Mouse (Mus musculus) induced T-regulatory cell, adult 2 months (primary cell): ENCODE measurements at regions not wholly inside any gene's neighbourhood (a gene's known extent, or its start where the extent isn't known, plus 50 kb on each side); places are given as distances from the start of the nearest gene placed in this dataset.
A peak's percentile ranks its signal among the peaks of the same experiment; 100 is the strongest.

ENCODE experiments used
- DNase-seq: peaks from one replicate; pipeline ENCODE4 v3.0.0-alpha.2; 2012; ENCODE audit warnings: low read depth

DNA sequence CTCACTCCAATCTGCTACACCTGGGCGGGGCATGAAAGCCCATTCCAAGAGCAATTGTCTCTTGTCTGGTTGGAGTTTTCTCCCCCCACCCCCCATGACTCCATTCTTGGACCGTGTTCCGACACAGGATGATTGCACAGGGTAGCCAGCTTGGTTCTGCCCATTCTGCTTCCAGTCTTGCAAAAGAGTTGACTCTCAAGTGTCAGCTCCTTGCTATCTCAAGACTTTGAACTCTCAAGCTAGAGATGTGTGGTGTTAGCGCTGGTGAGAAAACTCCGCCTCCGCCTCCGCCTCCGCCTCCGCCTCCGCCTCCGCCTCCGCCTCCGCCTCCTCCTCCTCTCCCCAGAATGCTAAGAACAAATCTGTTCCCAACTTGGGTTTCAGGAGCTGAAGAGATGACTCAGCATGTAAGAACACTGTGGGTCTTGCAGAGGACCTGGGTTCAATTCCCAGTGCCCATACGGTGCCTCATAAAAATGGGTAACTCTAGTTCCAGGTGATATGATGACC is 135.1 kb downstream of the Bcat1 start:
- no peak for DNase-seq

DNA sequence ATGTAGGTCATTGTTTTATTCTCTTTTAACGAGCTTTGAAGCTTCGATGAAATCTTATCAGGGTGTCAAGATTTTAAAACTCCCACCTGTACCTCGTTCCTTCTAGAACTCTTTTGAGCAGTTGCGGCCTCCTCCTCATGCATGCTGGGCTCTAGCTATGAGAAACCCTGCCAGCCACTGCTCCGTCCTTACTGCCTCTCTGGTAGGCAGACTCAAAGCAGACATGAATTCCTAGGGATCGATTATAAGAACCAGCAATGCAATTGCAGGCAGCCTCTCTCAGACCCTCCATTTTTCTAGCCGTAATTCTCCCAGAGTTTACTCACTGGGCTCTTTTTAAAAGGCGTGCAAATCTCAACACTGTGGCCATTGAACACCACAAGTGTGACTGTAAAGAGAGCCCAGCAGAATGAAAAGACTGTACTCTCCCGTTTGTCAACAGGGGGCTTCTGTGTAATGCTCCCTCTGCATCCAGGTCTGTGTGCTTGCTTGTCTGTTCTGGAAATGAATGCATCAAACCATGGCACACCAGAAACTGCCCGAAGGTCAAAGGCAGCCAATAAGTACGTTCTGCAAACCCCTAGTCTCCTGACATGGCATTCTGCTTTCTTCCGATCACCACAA is 137.3 kb downstream of the Bcat1 start:
- DNase-seq: no peak

DNA sequence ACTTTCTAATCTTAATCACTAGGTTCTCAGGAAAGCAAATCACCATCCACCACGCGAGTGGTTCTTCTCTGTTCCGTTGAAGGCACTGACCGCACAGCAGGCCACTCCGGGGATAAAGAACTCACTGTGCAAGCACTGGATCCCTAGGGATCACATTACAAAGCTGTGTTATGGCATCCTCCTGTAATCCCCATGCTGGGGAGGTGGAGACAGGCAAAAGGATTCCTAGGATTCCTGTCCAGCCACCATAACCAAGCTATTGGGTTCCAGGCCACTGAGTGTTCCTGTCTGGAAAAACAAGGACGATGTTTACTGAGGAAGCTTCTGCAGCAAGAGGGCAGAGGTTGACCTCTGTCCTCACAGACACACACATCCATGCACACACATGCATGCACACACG is 138.8 kb downstream of the Bcat1 start:
- no peak for DNase-seq

DNA sequence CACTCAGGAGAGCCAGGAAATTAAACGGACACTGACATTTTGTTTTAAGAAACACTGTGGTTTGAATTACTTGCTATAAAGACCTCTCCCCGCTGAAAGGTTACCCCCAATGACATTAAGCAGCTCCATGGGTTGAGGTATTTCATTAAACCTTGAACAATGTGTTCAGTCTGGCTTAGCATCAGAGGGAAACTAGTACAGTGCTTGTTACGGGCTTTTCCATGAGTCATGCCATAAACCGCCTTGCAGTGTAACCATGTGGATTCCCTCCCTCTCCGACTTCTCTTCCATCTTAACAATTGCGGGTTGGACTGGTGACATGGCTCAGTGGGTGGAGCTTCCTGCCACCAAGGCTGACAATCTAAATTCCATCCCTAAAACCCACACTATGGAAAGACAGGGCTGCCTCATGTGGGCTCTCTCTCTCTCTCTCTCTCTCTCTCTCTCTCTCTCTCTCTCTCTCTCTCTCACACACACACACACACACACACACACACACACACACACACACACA is 142.2 kb downstream of the Bcat1 start:
- no peak for DNase-seq

DNA sequence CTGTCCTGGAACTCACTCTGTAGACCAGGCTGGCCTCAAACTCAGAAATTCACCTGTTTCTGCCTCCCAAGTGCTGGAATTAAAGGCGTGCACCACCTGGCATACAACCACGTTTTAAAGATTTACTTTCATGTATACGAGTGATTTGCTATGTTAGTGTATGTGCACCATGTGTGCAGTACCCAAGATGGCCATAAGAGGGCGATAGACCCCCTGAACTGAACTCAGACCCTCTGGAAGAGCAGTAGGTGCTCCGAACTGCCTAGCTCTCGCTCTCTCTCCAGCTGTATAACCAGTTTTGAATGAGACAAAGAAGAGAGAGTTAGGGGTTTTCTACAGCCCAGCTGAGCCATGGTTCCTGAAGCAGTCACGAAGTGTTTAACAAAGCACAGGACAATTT is 143.6 kb downstream of the Bcat1 start:
- DNase-seq: peak; percentile 14

DNA sequence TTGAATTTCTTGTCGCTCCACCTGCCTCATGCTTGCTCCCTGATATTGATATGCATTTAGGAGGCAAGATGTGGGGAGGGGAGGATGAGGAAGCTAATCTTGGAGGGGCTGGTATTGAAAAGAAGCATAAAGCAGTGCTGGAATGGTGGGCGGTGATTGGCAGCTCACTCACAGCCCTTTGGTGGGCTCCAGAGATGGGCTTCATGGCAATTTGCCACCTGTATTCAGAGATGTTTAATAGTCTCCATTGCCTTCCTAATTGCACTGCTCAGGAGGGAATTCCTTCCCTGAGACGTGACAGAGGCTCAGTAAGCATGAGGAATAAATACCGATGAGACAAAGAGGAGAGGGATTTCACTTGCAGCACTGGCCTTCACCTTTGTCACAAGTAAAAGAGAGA is 146.0 kb downstream of the Bcat1 start:
- no peak for DNase-seq

DNA sequence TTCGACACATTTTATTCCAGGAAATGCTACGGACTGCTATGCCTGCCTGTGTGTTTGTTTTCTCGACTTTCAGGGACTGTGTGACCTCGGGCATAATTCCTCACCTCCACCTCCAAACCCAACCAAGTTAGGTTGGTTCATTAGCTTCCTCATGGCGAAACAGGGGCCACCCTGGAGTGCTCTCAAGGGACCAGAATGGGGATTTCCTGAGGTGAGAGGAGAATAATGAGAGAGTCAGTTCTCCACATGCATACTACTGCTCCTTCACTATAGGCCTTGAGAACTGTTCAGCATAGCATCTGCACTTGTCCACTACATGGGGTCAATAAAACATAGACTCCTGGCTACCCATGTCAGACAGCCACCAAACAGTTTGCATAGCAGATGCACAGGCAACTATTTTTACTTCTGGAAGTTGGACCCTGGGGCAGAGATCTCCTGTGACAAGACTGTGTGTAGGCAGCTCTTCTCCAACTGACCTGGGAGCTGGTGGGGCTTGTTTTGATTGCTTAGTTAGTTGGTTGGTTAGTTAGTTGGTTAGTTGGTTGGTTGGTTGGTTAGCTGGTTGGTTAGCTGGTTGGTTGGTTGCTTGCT is 146.6 kb downstream of the Bcat1 start:
- DNase-seq: no peak

DNA sequence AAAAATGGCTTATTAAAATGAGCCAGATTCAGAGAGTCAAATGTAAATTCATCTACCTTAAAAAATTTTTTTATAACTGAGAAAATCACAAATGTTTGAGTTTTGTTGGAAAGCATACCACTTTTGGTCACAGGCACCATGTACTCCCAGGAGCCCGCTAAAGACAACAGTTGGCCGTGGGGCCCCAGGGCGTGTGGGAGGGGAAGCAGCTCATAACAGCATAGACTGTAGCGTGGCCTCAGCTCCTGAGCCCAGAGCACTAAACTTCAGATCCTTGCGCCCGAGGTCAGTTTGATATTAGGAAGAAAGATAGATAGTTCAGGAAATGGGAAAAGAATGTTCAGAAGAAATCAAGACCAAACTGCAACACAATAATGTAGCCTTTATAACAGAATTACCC is 145.8 kb upstream of the Sox5 start:
- DNase-seq: no peak

DNA sequence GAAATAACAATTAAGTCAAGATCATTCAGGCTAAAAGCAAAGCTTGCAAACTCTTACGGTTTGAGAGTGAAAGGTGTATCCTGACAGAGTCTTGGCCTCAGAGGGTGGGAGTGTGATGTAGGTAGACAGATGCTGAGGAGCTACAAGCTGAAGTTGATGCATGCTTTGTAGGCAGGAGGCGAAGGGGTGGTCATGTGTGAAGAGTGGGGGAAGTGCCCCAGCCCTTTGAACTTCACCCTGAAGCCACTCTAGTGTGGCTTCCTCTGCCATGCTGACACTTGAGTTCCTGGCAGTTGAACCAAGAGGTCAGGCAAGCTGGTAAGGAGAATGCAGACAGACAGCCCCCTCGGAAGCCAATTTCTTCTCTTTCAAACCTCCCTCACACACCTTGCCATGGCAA is 141.0 kb upstream of the Sox5 start:
- no peak for DNase-seq

DNA sequence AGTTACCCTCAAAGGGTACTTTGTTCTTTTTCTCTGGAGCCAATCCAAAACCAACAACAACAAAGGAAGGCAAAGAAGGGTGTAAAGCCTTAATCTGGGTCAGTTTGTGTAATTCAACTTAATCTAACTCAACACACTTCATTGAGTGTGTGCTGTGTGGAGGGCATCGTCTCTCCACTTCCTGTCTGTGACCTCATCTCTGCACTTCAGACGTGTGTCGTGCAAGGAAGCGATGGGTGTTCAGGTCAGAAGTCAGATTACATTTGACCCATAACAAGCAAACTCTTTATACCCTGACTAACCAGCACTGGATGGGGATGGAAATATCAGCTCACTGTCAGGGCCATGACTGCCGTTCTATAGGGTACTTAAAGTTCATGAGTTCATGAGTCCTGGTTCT is 138.0 kb upstream of the Sox5 start:
- DNase-seq: peak; percentile 33

DNA sequence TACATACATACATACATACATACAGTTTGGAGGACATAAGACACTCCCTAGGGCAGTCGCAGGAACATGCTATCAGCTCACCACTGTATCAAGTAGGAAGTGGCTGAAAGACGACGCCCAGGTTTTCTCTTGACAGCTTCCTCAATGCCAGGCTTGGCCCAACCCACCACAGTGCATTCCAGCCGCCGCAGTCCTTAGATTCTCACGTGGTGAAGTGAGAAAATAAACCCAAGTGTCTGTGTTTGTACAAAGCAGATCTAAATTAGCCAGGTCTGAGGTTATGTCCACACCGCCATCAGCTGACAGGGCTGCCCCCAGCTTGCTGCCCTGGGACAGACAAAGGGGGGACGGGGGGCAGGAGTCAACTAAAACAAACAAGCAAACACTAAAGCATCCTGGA is 135.4 kb upstream of the Sox5 start:
- DNase-seq: no peak

DNA sequence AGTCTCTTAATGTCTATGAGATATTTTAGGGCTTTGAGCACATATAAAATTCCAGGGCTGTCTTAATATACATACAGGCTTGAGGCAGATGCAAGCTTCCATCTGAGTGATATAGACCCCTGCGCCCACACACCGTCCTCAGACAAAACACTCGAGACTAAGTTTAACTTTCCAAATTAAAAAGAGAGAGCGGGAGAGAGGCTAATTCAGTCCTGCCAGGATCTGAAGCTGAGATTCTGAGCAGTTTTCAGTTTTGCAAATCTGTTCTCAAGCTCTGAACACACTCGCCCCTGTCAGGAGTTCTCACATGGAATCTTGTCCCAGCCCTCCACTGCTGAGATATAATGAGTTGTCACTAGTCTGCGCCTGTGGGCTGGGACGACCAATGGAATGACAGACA is 130.0 kb upstream of the Sox5 start:
- DNase-seq: no peak

DNA sequence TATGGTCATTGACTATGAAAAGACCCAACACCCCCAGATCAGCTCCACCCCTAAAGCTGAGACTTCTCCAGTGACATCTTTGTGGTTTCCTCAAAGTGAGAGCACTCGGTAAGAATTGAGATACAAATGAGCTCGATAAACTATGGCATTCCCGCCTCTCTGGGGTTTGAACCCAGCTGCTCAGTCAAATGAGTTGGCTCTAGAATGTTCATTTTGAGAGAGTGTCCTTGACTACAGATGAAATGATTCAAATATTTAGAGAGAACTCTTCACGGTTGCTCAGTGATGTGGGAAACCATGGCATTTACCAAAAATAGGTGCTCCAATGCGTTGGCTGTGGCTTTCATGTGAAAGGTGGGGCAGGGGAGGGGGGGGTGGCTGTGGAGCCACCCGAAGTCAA is 128.6 kb upstream of the Sox5 start:
- DNase-seq: no peak

DNA sequence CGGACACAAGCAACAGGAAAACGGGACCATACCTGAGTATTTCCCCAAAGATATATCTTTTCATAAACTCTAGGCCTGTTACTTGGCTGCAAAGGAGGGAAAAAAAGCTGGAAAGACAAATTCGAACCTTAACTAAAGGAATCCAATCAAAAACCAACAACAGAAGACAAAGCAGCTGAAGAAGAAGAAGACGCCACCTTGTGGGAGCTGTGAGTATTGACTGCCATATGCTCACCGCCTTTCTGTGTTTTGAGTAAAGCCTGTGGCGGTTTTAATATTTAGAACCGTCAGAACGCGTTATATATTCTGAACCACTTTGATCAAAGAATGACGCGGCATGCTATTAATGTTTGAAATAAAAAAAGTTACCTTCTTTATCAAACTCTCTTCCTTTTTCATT is 126.9 kb upstream of the Sox5 start:
- DNase-seq: peak; percentile 32

DNA sequence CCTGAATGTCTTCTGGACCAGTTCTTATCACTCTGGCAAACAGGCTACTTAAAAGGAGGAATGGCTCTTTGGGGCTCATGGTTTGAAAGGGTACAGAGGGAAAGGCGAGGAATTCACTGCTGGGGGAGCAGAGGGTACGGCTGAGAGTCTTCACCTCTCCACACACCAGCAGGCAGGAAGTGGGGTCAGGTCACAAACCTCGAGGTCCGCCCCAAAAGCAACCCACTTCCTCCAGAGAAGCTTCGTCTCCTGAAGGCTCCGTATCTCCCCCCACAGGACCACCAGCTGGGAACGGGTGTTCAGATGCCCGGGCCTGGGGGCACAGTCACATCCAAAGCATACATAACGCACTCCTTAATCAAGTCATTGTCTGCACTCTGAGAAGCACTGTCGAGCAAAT is 121.4 kb upstream of the Sox5 start:
- peak; percentile 76 for DNase-seq

DNA sequence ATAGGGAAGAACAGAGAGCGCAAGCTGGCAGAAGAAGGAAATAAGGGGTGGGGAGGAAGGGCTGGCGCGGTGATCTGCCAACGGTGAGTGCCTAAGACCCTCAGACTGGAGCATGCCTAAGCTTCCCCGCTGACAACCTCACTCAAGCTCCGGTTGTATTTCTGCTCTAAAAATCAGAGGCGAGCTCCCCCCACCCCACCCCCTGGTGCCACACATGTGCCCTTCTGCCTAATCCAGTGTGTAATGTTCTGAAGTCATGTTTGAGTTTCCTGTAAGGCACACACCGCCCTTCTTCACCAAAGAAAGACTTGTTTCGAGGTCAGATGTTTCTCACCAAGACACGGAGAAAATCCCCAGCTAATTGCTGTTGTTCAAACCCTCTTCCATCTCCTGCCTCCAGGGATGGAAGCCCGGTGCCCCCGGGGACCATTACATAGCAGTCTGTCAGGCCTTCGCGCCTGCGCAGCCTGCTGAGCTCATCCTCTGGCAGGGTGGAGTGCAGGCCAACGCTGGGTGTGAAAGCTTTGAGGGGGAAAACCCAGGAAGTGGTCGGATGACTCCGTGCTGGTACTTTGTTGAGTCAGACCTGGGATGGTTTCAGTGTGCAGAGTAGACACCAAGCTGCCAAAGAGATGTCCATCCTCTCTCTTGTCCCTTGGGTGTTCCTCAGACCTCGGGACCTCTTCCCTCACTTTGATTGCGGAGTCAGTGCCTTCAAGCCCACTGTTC is 120.7 kb upstream of the Sox5 start:
- DNase-seq: peak; percentile 93

DNA sequence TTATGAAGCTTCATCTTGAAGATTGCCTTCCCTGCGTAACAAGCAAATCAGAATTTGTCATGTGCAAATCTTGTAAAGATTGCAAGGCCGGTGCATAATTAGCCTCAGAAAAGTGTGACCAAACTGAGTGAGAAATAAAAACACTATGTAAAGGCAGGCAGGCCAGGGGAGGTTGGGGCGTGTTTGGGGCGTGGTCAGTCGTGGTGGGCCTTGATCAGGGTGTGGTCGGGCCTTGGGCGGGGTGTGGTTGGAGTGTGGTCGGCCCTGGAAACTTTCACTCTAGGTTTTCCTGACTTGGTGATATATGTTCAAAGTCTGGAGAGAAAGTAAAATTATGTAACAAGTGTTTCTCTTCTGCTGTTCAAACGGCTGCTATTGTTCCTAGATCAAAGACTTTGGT is 120.0 kb upstream of the Sox5 start:
- peak; percentile 85 for DNase-seq

DNA sequence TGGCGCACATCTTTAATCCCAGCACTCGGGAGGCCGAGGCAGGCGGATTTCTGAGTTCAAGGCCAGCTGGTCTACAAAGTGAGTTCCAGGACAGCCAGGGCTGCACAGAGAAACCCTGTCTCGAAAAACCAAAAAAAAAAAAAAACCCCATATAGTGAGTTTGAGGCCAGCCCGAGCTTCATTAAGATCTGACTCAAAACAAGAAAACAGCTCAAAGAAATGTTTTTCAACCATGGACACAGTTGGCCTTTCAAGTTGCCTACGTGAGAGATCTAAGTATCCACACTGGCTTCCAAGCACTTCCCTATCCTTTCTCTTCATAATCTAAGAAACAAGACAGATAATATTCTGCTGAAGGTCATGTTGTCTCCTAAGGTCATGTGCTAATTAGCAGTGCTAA is 119.1 kb upstream of the Sox5 start:
- peak; percentile 27 for DNase-seq

DNA sequence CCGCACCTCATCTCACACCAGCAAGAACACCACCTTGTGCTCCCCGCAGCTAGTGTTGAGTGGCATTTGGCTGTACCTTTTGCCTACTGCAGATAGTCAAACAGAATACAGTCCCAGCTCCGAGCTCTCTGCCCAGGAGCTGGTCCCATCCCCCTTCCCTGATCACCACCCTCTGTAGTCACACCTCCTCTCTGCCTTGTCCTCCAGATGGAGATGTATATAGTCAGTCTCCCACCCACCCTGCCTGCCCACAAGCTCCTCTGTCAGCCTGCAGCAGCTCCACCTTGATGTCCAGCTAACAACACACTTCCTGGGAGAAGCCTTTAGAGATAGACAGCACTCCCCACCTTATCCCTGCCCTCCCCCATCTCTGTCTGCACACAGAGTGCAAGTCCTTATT is 115.7 kb upstream of the Sox5 start:
- no peak for DNase-seq

DNA sequence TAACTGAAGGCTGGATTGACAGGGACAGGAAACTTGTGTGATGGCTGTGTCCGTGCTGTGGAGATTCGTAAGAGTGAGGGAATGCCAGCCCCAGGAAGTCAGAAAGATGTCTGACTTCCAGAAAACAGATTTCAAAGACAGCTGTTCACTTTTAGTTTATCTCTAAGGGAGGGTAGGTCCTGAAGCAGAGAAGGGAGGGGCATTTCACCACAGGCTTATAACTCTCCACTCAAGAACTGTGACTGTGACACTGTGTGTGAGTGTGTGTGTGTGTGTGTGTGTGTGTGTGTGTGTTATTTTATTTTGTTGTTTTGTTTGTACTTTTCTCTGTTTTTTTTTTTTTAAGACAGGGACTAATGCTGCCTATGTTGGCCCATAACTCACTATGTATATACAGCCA is 109.1 kb upstream of the Sox5 start:
- DNase-seq: no peak

DNA sequence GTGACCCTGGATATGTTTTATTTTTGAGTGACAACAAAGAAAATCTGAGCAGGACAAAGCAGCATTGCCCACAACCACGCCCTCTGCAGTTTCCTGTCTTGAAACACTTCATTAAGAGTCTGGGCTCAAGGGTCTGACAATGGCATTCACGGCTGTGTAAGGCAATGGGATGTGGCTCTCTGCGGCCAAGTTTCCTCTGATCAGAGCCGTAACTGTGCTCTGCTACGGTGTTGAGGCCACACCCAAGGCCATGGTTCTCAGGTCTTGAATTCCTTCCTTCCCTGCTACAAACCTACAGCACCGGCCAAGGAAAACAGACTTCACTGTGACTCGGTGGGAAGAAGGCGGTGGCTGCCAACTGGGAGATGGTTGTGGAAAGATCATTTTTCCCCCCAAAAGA is 108.4 kb upstream of the Sox5 start:
- DNase-seq: no peak

DNA sequence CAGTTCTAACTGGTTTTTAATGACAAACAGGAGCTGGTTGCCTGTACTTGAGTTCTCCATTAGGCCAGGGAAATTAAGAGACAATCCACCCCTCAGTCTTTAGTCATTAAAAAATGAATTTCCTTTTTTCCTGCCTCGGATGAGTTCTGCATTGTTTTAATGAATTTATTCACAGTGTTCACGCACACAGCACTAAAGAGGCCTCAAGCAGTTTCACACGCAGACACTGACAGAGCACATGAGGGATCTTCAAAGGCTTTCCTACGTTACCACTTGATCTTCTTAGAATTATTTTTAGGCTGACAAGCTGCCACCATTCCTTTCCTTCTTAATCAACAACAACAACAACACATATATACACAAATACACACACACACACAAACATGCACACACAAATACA is 101.3 kb upstream of the Sox5 start:
- DNase-seq: no peak

DNA sequence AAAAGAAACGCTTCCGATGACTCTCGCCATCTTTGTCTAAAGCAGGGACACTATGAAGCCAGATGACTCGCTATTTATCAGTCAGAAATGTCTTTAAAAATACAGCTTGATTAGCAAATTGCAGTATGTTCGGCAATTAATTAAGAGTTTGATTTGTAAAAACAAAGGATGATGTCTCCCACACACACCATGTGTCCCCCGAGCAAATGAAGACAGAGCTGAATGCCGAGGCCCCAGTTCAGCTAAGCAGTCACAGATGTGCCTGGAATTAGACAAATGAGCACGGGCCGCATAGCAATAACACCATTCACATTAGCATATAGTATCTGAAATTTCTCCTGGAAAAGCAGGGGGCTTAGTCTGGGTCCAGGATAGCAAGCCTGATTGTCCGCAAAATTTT is 98.3 kb upstream of the Sox5 start:
- DNase-seq: no peak
